Mouse (Mus musculus): Measurements from ENCODE around the gene Lama5. TPM values are rescaled to one million over a fixed set of nuclear protein-coding genes. Genes with fewer than 3 reads are reported as not detected.

Lama5 gene
- total RNA-seq, 2 experiments from 2014 or later, result 50.3 to 58.2 TPM

GRCm38 (mm10) chr2:180228592-180228991 is 2.9 kb upstream of the Lama5 start:
- intact Hi-C loops (cut with DNase I), result loop anchor here (2.0 kb wide), 1 partner anchor 22 kb away; no protein-coding TSS in a partner anchor
- no peak for DNase-seq (ENCODE audit: low spot score)

- intact Hi-C loops (cut with DNase I), result loop anchor here (2.0 kb wide), 1 partner anchor 23 kb away; no protein-coding TSS in a partner anchor
- DNase-seq (ENCODE audit: low spot score), result no peak
Measured at GRCm38 (mm10) chr2:180228060-180228458, 2.4 kb upstream of the Lama5 start.

- intact Hi-C loops (cut with DNase I), result loop anchor here (2.0 kb wide), 1 partner anchor 23 kb away; no protein-coding TSS in a partner anchor
Measured at GRCm38 (mm10) chr2:180227262-180228059, 1.8 kb upstream of the Lama5 start.

GRCm38 (mm10) chr2:180225044-180225761 is 456 bp downstream of the Lama5 start:
- intact Hi-C loops (cut with DNase I), result loop anchor here (2.0 kb wide), 1 partner anchor 16 kb away; no protein-coding TSS in a partner anchor

More at GRCm38 (mm10) chr2:180227262-180228059, 1.8 kb upstream of the Lama5 start:
- no peak for DNase-seq (ENCODE audit: low spot score)

GRCm38 (mm10) chr2:180224647-180225043 is 1.0 kb downstream of the Lama5 start:
- intact Hi-C loops (cut with DNase I), result loop anchor here (2.0 kb wide), 1 partner anchor 16 kb away; no protein-coding TSS in a partner anchor

More at GRCm38 (mm10) chr2:180225044-180225761, 456 bp downstream of the Lama5 start:
- no peak for DNase-seq (ENCODE audit: low spot score)

GRCm38 (mm10) chr2:180222250-180222649 is 3.4 kb downstream of the Lama5 start:
- DNase-seq (ENCODE audit: low spot score), result no peak
- intact Hi-C loops (cut with DNase I), result no loop called here

More at GRCm38 (mm10) chr2:180224647-180225043, 1.0 kb downstream of the Lama5 start:
- DNase-seq (ENCODE audit: low spot score), result no peak

- intact Hi-C loops (cut with DNase I), result no loop called here
- no peak for DNase-seq (ENCODE audit: low spot score)
Measured at GRCm38 (mm10) chr2:180221051-180221450, 4.6 kb downstream of the Lama5 start.

- DNase-seq (ENCODE audit: low spot score), result no peak
Measured at GRCm38 (mm10) chr2:180220165-180220564, 5.5 kb downstream of the Lama5 start.

GRCm38 (mm10) chr2:180219145-180219943 is 6.3 kb downstream of the Lama5 start:
- DNase-seq (ENCODE audit: low spot score), result no peak
- intact Hi-C loops (cut with DNase I), result no loop called here

More at GRCm38 (mm10) chr2:180220165-180220564, 5.5 kb downstream of the Lama5 start:
- intact Hi-C loops (cut with DNase I), result no loop called here

GRCm38 (mm10) chr2:180218677-180219076 is 7.0 kb downstream of the Lama5 start:
- intact Hi-C loops (cut with DNase I), result no loop called here
- DNase-seq (ENCODE audit: low spot score), result no peak

- intact Hi-C loops (cut with DNase I), result no loop called here
- no peak for DNase-seq (ENCODE audit: low spot score)
Measured at GRCm38 (mm10) chr2:180218241-180218640, 7.4 kb downstream of the Lama5 start.

- intact Hi-C loops (cut with DNase I), result no loop called here
- peak; percentile 74 for DNase-seq (ENCODE audit: low spot score)
Measured at GRCm38 (mm10) chr2:180217587-180217986, 8.1 kb downstream of the Lama5 start.

- DNase-seq (ENCODE audit: low spot score), result no peak
- intact Hi-C loops (cut with DNase I), result no loop called here
Measured at GRCm38 (mm10) chr2:180216921-180217320, 8.7 kb downstream of the Lama5 start.

- DNase-seq (ENCODE audit: low spot score), result peak; percentile 64
- intact Hi-C loops (cut with DNase I), result no loop called here
Measured at GRCm38 (mm10) chr2:180215951-180216350, 9.7 kb downstream of the Lama5 start.

GRCm38 (mm10) chr2:180215011-180215461 is 10.6 kb downstream of the Lama5 start:
- intact Hi-C loops (cut with DNase I), result no loop called here
- DNase-seq (ENCODE audit: low spot score), result no peak

- intact Hi-C loops (cut with DNase I), result no loop called here
- no peak for DNase-seq (ENCODE audit: low spot score)
Measured at GRCm38 (mm10) chr2:180214352-180214978, 11.2 kb downstream of the Lama5 start.

- intact Hi-C loops (cut with DNase I), result no loop called here
- no peak for DNase-seq (ENCODE audit: low spot score)
Measured at GRCm38 (mm10) chr2:180212255-180212654, 13.4 kb downstream of the Lama5 start.

GRCm38 (mm10) chr2:180208976-180209375 is 16.7 kb downstream of the Lama5 start:
- no peak for DNase-seq (ENCODE audit: low spot score)
- intact Hi-C loops (cut with DNase I), result loop anchor here (1.0 to 2.0 kb wide), 2 partner anchors 16 to 42 kb away; partner anchors contain the start of gene Lama5

- intact Hi-C loops (cut with DNase I), result loop anchor here (1.0 to 2.0 kb wide), 2 partner anchors 17 to 43 kb away; partner anchors contain the start of gene Lama5
- no peak for DNase-seq (ENCODE audit: low spot score)
Measured at GRCm38 (mm10) chr2:180207840-180208239, 17.8 kb downstream of the Lama5 start.
